In genomic region chr4:132353481-132353885, GRCm38 (mm10) we compare ENCODE assay signal across 8 mouse cellular contexts. TPM values are rescaled to one million over a fixed set of nuclear protein-coding genes. Genes with fewer than 3 reads are reported as not detected.
A peak's percentile ranks its signal among the peaks of the same experiment; 100 is the strongest.
DNase-seq lines count a peak whose midpoint lies in the region; ATAC-seq lines count a peak whose summit lies in the region.

TSS of gene Rcc1 (minus strand) at chr4:132353605.

- H3K27me3 ChIP-seq in intestine, embryonic 14.5 days (replicated peaks; ENCODE audit: control insufficient read depth, insufficient read depth, low read length) = no peaks in the 10 kb centered on the region

- peaks cover 31% of the 10 kb centered on the region for H3K36me3 ChIP-seq in intestine, embryonic 14.5 days (ENCODE audit: control insufficient read depth, insufficient read depth, low read length)

- DNase-seq in adrenal gland, adult (ENCODE audit: inconsistent age in 2 of 2, low spot score in 1 of 2) = peak; percentile 93 to 98
- peak; percentile 97 for DNase-seq in embryo, embryonic 10.5 days (ENCODE audit: low spot score)
- DNase-seq in gastrocnemius, postnatal 14 days = peak; percentile 88
- DNase-seq in intestine, embryonic 14.5 days (ENCODE audit: low spot score) = peak; percentile 97
- DNase-seq in left cerebral cortex, postnatal 14 days (ENCODE audit: low spot score in 2 of 2) = peak; percentile 86 to 91
- DNase-seq in mesoderm, embryonic 11.5 days (ENCODE audit: low read depth, low spot score) = peak; percentile 94
- peak; percentile 85 to 86 for DNase-seq in right cerebral cortex, postnatal 36 days (ENCODE audit: low spot score in 2 of 2)
- peak; percentile 96 for DNase-seq in yolk sac, embryonic 10.5 days (ENCODE audit: low spot score)

- peak within 1 kb of the TSS; percentile 77 for H3K4me2 ChIP-seq in intestine, embryonic 14.5 days (ENCODE audit: low read length)

- under 1% methylated on average over 31 of the region's 31 CpGs for WGBS in intestine, embryonic 14.5 days

- peak within 1 kb of the TSS; percentile 84 for H3K27ac ChIP-seq in intestine, embryonic 14.5 days (ENCODE audit: low read depth)

- peak within 1 kb of the TSS; percentile 74 for H3K4me3 ChIP-seq in intestine, embryonic 14.5 days (ENCODE audit: low read depth, low read length)

- H3K9me3 ChIP-seq in intestine, embryonic 14.5 days (ENCODE audit: control insufficient read depth, low read length) = no peaks in the 10 kb centered on the region

- peaks cover 8% of the 10 kb centered on the region; the same call in 1 of the 2 replicates for H3K4me1 ChIP-seq in intestine, embryonic 14.5 days (replicated peaks; ENCODE audit: control insufficient read depth, insufficient read depth, low read length)

- intact Hi-C loops in gastrocnemius, postnatal 14 days (cut with DNase I; ENCODE audit: low total_unique reads) = no loop called here
- intact Hi-C loops in left cerebral cortex, postnatal 14 days (cut with DNase I) = loop anchor here (5.0 kb wide), 2 partner anchors 59 to 81 kb away; partner anchors contain the start of gene Taf12

- H3K9ac ChIP-seq in intestine, embryonic 14.5 days (ENCODE audit: low read length) = peak within 1 kb of the TSS; percentile 87

- peak; percentile 89 for ATAC-seq in intestine, embryonic 14.5 days (replicated peaks; ENCODE audit: low FRiP score, low TSS enrichment, low read depth)

RNA-seq across cellular contexts. Expression of gene Rcc1, which starts in this region (rescaled TPM):
- total RNA-seq in gastrocnemius, postnatal 14 days (2021) = 1 to 10 TPM; 7.5 to 9.1 TPM
- polyA plus RNA-seq in intestine, embryonic 14.5 days (2014; fragmentation: Nextera tagmentation; extraction: Ambion mirVana) = 65.7 and 66.6 TPM in 2 replicates
- 10 to 100 TPM; 13.8 to 14.0 TPM for total RNA-seq in left cerebral cortex, postnatal 14 days (2021)

Comparison
In these comparisons a context has a peak if more than half of its experiments do, and no peak if none do; other contexts are left out.
1. Peak in every context shown above with its lines: DNase-seq, ATAC-seq, H3K4me3 ChIP-seq and H3K27ac ChIP-seq.